ENCODE assay signal across 16 mouse cellular contexts in the genomic region with DNA sequence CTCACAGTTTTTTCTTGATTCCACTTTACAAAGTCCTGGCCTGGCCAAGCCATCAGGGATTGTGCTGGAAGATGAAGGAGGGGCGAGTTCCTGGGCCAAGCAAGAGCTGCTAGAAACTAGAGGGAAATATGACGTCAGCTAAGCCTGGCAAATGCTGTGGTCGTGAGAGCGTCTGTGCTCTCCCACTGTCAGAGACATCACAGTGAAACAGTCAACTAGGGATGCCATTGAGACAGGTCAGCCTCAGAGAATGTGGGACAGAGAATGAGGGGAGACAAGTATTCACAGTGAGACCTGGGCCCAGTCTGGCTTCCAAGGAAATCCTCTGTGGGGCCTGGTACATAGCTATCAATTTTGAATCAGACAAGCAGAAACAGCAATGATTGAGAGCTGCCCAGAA.
"Had no signal": no experiment of that assay in that cellular context is flagged by ENCODE, and none has a peak within 500 bp of the region (broad histone marks: within the 10 kb centered on the region; RNA-seq: fewer than 3 reads in every experiment).

No protein-coding gene starts in this region.

- H3K4me2 ChIP-seq: limb, embryonic 12.5 days; midbrain, embryonic 12.5 days; stomach, embryonic 15.5 days had no signal

- H3K36me3 ChIP-seq: limb, embryonic 12.5 days; midbrain, embryonic 12.5 days; stomach, embryonic 15.5 days had no signal

- H3K9me3 ChIP-seq: stomach, embryonic 15.5 days had no signal

- H3K4me1 ChIP-seq: megakaryocyte, embryonic 14.5 days had no signal

- DNase-seq: kidney, adult 11 months; kidney, adult 9 months; kidney, postnatal 36 days; layer of hippocampus, adult 9-11 months; layer of hippocampus, postnatal 36 days; lung, adult 18-20 months; lung, postnatal 4 days; right cerebral cortex, postnatal 4 days; thymus, adult 2 months; thymus, postnatal 25 days had no signal

- H3K4me3 ChIP-seq: limb, embryonic 12.5 days; midbrain, embryonic 12.5 days; stomach, embryonic 15.5 days had no signal

- H3K27me3 ChIP-seq: stomach, embryonic 15.5 days had no signal

- H3K9ac ChIP-seq: limb, embryonic 12.5 days; liver, embryonic 14.5 days; midbrain, embryonic 12.5 days; stomach, embryonic 15.5 days had no signal

- H3K27ac ChIP-seq: kidney, postnatal 0 days; limb, embryonic 12.5 days; liver, embryonic 14.5 days; midbrain, embryonic 12.5 days; stomach, embryonic 15.5 days had no signal
